Mouse (Mus musculus) bone marrow macrophage, adult 2 months (primary cell): ENCODE results near the gene Trip6.

Experiments used
- CTCF ChIP-seq: IDR thresholded peaks from 2 replicates; pipeline ENCODE4 v1.5.1; 2012; ENCODE audit warnings: low read depth, mild to moderate bottlenecking, low read length, moderate library complexity
- POLR2A ChIP-seq: IDR thresholded peaks from 2 replicates; pipeline ENCODE4 v1.6.1; 2012; ENCODE audit warnings: mild to moderate bottlenecking, low read depth, low read length, borderline replicate concordance

DNA sequence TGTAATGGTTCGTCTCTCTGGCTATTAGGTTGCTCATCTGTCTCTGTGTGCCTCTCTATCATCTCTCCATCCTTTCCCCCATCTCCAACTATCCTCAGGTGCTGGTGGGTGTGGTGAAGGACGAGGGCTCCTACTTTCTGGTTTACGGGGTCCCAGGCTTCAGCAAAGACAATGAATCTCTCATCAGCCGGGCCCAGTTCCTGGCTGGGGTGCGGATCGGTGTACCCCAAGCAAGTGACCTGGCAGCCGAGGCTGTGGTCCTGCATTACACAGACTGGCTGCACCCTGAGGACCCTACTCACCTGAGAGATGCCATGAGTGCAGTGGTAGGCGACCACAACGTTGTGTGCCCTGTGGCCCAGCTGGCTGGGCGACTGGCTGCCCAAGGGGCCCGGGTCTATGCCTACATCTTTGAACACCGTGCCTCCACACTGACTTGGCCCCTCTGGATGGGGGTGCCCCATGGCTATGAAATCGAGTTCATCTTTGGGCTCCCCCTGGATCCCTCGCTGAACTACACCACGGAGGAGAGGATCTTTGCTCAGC lies 22.8 kb downstream of the Trip6 start:
- TF ChIP-seq CTCF (no peak), POLR2A (no peak)
